Mouse (Mus musculus) cerebellum, adult 2 months (tissue): ENCODE results near the gene Oosp1. TPM values are rescaled to one million over a fixed set of nuclear protein-coding genes. Genes with fewer than 3 reads are reported as not detected.

Experiments
- DNase-seq, 2 experiments: peaks; one replicate each; pipeline ENCODE4 v3.0.0; 2021
- H3K27ac ChIP-seq: fragments of 200-500 bp; 2 replicates; pipeline ENCODE4 v1.5.1; 2012; ENCODE audit warnings: low read length, control low read depth, inconsistent platforms; ENCODE audit not compliant: insufficient read depth
- H3K27me3 ChIP-seq: fragments of 200-500 bp; 2 replicates; pipeline ENCODE4 v1.6.1; 2012; ENCODE audit warnings: inconsistent platforms, mild to moderate bottlenecking, low read length, moderate library complexity; ENCODE audit not compliant: control insufficient read depth, insufficient read depth
- H3K4me1 ChIP-seq: fragments of 200-500 bp; 2 replicates; pipeline ENCODE4 v1.6.1; 2011; ENCODE audit warnings: low read length; ENCODE audit not compliant: control insufficient read depth, insufficient read depth
- H3K4me3 ChIP-seq: fragments of 200-500 bp; replicated peaks from 2 replicates; pipeline ENCODE3; 2011; ENCODE audit warnings: mild to moderate bottlenecking, low read depth, low read length, control low read depth; ENCODE audit not compliant: insufficient read depth
- CTCF ChIP-seq: fragments of 200-500 bp; IDR thresholded peaks from 2 replicates; pipeline ENCODE4 v1.5.1; 2011; ENCODE audit warnings: low read depth, mild to moderate bottlenecking, control low read depth, low read length, moderate library complexity, borderline replicate concordance; ENCODE audit not compliant: insufficient read depth
- POLR2A ChIP-seq: fragments of 200-500 bp; IDR thresholded peaks from 2 replicates; pipeline ENCODE4 v1.6.1; 2011; ENCODE audit warnings: low read length, control low read depth, borderline replicate concordance; ENCODE audit not compliant: insufficient read depth
- WGBS: fragments of 180-500 bp; shearing (Covaris S2); methylation state at CpG from one replicate; pipeline ENCODE4 v1.1.7; 2018; 5-methylcytosine and 5-hydroxymethylcytosine counted together
- polyA plus RNA-seq: library from polyadenylated mRNA; depleted of rRNA; stranded (reverse); fragments of >200 nt; gene quantifications from 2 replicates; pipeline ENCODE4 v1.2.3, GENCODE M21; 2012

Gene Oosp1
- polyA plus RNA-seq, 1 experiment, result not detected

DNA sequence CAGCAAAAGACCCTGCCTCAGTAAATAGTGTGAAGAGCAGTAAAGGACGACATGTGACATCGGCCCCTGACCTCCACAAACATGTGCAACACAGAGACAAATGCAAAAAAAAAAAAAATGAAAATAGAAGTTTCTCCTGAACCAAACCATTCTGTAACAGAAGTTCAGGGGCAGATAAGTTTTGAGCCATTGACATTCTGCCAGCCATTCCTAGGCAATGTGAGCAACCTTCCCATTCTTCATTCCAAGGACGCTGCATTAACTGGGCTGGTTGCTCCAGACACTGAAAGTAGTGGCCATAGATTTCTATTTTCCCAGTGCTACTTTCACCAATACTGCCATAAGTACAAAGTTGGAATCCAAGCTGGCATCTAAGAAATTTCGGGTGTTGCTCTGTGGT lies 21.5 kb upstream of the Oosp1 start:
- H3K4me1 ChIP-seq, result no peaks in the 10 kb centered on the region
- no peaks in the 10 kb centered on the region for H3K27me3 ChIP-seq
- no peak for DNase-seq
- no peak overlapping the region for H3K27ac ChIP-seq
- TF ChIP-seq POLR2A (no peak), CTCF (no peak)
- WGBS, result 76% methylated on average over 4 of the region's 4 CpGs
- no peak overlapping the region for H3K4me3 ChIP-seq

- Histone ChIP-seq H3K4me1 (no peaks in the 10 kb centered on the region), H3K27ac (no peak overlapping the region), H3K4me3 (no peak overlapping the region), H3K27me3 (no peaks in the 10 kb centered on the region)
- no peak for TF ChIP-seq CTCF
- no peak for TF ChIP-seq POLR2A
- no peak for DNase-seq
- 93% methylated on average over 6 of the region's 6 CpGs for WGBS
Measured at GRCm38 (mm10) chr19:11698342-11698741, 7.4 kb upstream of the Oosp1 start.

- Histone ChIP-seq H3K4me1 (no peaks in the 10 kb centered on the region), H3K27me3 (no peaks in the 10 kb centered on the region), H3K27ac (no peak within 1 kb of the TSS), H3K4me3 (no peak within 1 kb of the TSS)
- no peak for DNase-seq
- TF ChIP-seq CTCF, result no peak
- TF ChIP-seq POLR2A, result no peak
- 76% methylated on average over 2 of the region's 2 CpGs for WGBS
Measured at GRCm38 (mm10) chr19:11696755-11697154, 5.8 kb upstream of the Oosp1 start, which contains the start of gene Oosp3. Oosp3 (plus strand) TSS chr19:11697055.

DNA sequence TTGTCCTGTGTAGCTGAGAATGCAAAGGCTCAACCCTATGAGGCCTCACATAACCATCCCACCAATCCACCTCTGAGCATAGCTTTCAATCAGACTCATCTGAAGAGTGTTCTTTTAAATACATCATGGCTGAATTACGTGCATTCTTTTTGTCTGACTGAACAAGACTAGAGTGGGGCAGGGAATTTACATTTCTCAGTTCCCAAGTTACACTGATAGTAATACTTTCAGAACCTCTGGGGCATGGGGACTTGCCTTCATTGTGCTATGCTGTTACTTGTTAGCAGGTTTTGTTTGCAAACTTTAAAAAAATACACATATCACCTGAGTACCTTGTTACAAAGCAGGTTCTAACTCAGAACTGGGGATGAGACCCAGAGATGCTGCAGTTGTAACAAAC lies 504 bp upstream of the Oosp1 start:
- WGBS, result 43% methylated on average over 1 of the region's 1 CpGs
- Histone ChIP-seq H3K27me3 (no peaks in the 10 kb centered on the region), H3K27ac (no peak overlapping the region), H3K4me1 (no peaks in the 10 kb centered on the region), H3K4me3 (no peak overlapping the region)
- no peak for DNase-seq
- no peak for TF ChIP-seq POLR2A
- no peak for TF ChIP-seq CTCF

DNA sequence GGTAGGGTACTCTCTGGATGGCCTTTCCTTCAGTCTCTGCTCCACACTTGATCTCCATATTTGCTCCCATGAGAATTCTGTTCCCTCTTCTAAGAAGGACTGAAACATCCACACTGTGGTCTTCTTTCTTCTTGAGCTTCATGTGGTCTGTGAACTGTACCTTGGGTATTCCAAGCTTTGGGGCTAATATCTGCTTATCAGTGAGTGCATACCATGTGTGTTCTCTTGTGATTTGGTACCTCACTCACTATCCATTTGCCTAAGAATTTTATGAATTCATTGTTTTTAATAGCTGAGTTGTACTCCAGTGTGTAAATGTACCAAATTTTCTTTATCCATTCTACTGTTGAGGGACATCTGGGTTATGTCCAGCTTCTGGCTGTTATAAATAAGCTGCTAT lies 29.4 kb downstream of the Oosp1 start:
- H3K27ac ChIP-seq, result no peak overlapping the region
- TF ChIP-seq POLR2A (no peak), CTCF (no peak)
- H3K4me3 ChIP-seq, result no peak overlapping the region
- H3K27me3 ChIP-seq, result no peaks in the 10 kb centered on the region
- no peak for DNase-seq
- H3K4me1 ChIP-seq, result no peaks in the 10 kb centered on the region

DNA sequence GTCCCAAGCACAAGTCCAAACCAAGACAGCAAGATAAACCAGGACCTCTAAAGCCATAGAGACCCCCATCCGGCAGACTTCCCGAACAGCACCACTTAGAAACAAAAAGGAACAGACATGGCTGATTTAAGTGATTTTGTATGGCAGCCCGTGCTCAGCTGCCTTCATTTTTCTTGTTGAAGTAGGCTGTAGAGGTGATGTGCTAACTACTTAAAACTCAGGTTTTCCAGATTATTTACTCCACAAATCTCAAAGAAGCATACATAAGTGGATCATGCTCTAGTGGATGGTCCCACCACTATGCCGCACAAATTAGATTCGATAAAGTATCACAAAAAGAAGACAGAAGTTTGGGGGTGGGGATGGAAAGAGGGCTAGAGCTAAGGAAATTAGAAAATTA lies 30.5 kb downstream of the Oosp1 start, which contains the start of gene Oosp2:
Gene Oosp2 (minus strand): TSS at position 101 of the 400 bp plus-strand sequence.
- no peak for DNase-seq
- no peak within 1 kb of the TSS for H3K4me3 ChIP-seq
- H3K27ac ChIP-seq, result no peak within 1 kb of the TSS
- TF ChIP-seq POLR2A, result no peak
- no peak for TF ChIP-seq CTCF
- 85% methylated on average over 5 of the region's 5 CpGs for WGBS
- no peaks in the 10 kb centered on the region for H3K27me3 ChIP-seq
- no peaks in the 10 kb centered on the region for H3K4me1 ChIP-seq

- 60% methylated on average over 2 of the region's 2 CpGs for WGBS
- no peak for TF ChIP-seq CTCF
- no peak for TF ChIP-seq POLR2A
- no peaks in the 10 kb centered on the region for H3K4me1 ChIP-seq
- no peak for DNase-seq
- H3K27ac ChIP-seq, result no peak overlapping the region
- H3K4me3 ChIP-seq, result no peak overlapping the region
- H3K27me3 ChIP-seq, result no peaks in the 10 kb centered on the region
Measured at GRCm38 (mm10) chr19:11659142-11659541, 31.8 kb downstream of the Oosp1 start.

DNA sequence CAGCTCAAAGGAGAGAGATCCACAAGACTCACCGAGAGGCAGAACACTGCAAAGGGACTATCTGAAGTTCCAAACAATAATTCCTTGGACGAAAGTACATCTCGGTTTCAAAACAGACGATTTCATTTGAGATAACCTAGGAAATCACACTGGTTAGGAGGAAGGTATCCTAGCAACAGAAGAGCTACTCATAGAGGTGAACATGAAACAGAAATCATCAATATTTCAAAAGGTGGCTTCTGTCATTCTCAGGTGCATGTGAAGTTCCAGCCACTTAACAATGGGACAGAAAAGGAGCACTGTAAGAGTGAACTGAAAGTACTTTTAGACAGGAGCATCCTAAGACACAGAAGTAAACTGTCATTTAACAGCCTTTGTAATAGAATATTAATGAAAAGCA lies 41.4 kb downstream of the Oosp1 start:
- WGBS, result 70% methylated on average over 4 of the region's 4 CpGs
- Histone ChIP-seq H3K4me3 (no peak overlapping the region), H3K27me3 (no peaks in the 10 kb centered on the region), H3K27ac (no peak overlapping the region), H3K4me1 (no peaks in the 10 kb centered on the region)
- DNase-seq, result no peak
- TF ChIP-seq POLR2A, result no peak
- TF ChIP-seq CTCF, result no peak
